Mouse (Mus musculus): Measurements from ENCODE around the gene Cmip. TPM values are rescaled to one million over a fixed set of nuclear protein-coding genes. Genes with fewer than 3 reads are reported as not detected.

Gene Cmip
- 5.8 and 6.7 TPM in 2 replicates for polyA plus RNA-seq (2015; fragmentation: Nextera tagmentation; extraction: Ambion mirVana)

DNA sequence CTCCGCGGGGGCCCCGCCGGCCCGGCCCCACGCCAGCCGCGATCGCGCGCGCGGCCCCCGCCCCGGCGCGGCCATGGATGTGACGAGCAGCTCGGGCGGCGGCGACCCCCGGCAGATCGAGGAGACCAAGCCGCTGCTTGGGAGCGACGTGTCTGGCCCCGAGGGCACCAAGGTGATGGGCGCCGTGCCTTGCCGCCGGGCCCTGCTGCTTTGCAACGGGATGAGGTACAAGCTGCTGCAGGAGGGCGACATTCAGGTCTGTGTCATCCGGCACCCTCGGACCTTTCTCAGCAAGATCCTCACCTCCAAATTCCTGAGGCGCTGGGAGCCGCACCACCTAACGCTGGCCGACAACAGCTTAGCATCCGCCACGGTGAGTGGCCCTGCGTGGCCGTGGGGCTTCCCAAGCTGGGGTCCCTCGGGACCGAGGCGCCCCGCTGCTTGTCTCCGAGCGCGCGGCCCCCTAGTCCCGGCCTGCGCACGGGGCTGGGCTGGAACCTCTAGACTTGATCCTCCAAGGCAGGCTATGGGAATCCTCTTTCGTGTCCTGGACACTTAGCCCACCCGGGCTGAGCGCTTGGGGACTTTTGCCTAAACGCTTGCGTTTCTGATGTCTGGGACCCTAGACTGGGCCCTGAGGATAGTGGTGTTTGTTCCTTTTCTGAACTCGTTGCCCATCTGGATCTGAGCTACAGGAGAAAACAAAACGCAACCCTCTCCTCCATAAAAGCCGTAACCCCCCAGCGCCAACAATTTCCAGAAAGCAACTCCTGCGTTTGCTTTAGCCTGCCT, at the start of gene Cmip:
Gene Cmip (plus strand): TSS at position 36 of the 792 bp plus-strand sequence.
- Histone ChIP-seq H3K9ac (peak within 1 kb of the TSS; percentile 98), H3K9me3 (replicated peaks) (peaks cover 4% of the 10 kb centered on the region; the same call in 1 of the 2 replicates), H3K4me1 (replicated peaks) (peaks cover 65% of the 10 kb centered on the region), H3K27ac (peak within 1 kb of the TSS; percentile 89), H3K27me3 (no peaks in the 10 kb centered on the region), H3K36me3 (no peaks in the 10 kb centered on the region), H3K4me2 (peak within 1 kb of the TSS; percentile 96), H3K4me3 (replicated peaks) (peak within 1 kb of the TSS; percentile 98)
- ATAC-seq (ENCODE audit: low read depth) (peak; percentile 15; the same call in 1 of the 2 replicates), DNase-seq (no peak)
- WGBS (ENCODE audit: insufficient replicate concordance) = under 1% methylated on average over 59 of the region's 65 CpGs

DNA sequence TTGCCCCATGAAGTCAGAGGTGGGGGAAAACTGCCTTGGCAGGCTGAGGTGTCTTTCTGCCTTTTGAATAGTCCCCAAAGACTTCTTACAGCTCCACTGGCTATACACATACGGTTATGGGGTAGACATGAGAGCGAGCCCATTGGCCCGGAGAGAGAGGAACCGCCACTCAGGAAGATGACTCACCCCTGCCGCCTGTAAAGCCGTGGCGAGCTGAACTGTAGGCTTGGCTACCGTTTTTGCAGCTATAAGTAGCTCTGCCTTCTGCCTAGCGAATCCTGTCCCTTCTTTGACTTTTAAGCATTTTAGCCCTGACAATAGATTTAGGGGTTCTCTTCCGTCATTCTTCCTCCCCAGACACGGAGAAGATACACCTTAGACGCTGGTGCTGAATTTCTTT, 47.7 kb upstream of the Cmip start:
- no peak overlapping the region for H3K9ac ChIP-seq
- no peaks in the 10 kb centered on the region; the same call in 1 of the 2 replicates for H3K4me1 ChIP-seq (replicated peaks)
- H3K4me2 ChIP-seq = no peak overlapping the region
- H3K36me3 ChIP-seq = peaks cover 23% of the 10 kb centered on the region
- ATAC-seq (ENCODE audit: low read depth) (no peak), DNase-seq (no peak)
- no peak overlapping the region for H3K27ac ChIP-seq
- H3K27me3 ChIP-seq = no peaks in the 10 kb centered on the region
- WGBS (ENCODE audit: insufficient replicate concordance) = 56% methylated on average over 12 of the region's 12 CpGs
- H3K9me3 ChIP-seq (replicated peaks) = no peaks in the 10 kb centered on the region
- no peak overlapping the region for H3K4me3 ChIP-seq (replicated peaks)

DNA sequence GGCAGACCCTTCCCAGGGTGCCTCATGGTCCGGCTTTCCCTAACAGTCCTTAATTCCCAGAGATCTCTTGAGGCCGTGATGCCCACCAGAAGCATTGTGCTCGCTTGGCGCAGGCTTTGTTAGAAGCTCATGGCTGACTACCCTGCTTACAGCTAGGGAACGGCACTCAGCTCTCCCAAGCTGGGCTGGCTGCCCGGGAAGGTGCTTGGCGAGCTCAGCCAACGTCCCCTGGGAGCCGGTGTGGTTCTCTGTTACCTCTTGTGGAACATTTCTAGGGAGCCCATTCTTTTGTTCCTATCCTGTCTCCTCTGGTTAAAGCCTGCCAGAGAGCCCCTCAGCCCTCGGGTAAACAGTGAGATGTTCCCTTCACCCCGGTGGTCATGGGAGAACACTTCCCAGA, 44.8 kb upstream of the Cmip start:
- Histone ChIP-seq H3K4me1 (replicated peaks) (no peaks in the 10 kb centered on the region; the same call in 1 of the 2 replicates), H3K9me3 (replicated peaks) (no peaks in the 10 kb centered on the region), H3K9ac (no peak overlapping the region), H3K36me3 (peaks cover 12% of the 10 kb centered on the region; the same call in 1 of the 2 replicates), H3K4me2 (no peak overlapping the region), H3K4me3 (replicated peaks) (no peak overlapping the region), H3K27ac (no peak overlapping the region), H3K27me3 (no peaks in the 10 kb centered on the region)
- no peak for ATAC-seq (ENCODE audit: low read depth)
- WGBS (ENCODE audit: insufficient replicate concordance) = 86% methylated on average over 11 of the region's 11 CpGs
- DNase-seq = no peak

DNA sequence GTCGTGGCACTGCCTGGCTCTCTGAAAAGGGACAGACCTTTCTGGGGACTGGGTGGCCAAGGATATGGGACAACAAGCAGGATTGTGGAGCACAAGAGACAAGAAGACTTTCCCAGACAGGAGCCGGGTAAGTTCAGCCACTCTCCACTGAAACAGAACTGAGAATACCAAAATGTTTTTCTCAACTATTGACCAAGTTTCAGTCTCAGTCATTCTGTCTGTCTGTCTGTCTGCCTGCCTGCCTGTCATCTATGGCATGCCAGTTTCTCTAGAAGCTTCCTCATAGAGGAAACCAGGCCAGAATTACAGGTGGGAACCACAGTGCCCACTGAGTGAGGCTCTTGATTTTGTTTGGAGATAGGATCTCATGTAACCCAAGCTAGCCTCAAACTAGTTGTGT, 39.1 kb upstream of the Cmip start:
- H3K9ac ChIP-seq = no peak overlapping the region
- no peaks in the 10 kb centered on the region for H3K36me3 ChIP-seq
- H3K4me3 ChIP-seq (replicated peaks) = no peak overlapping the region
- no peaks in the 10 kb centered on the region for H3K27me3 ChIP-seq
- DNase-seq (no peak), ATAC-seq (ENCODE audit: low read depth) (no peak)
- peaks cover 4% of the 10 kb centered on the region for H3K4me1 ChIP-seq (replicated peaks)
- H3K9me3 ChIP-seq (replicated peaks) = no peaks in the 10 kb centered on the region
- H3K4me2 ChIP-seq = no peak overlapping the region
- H3K27ac ChIP-seq = no peak overlapping the region
- 74% methylated on average over 2 of the region's 2 CpGs for WGBS (ENCODE audit: insufficient replicate concordance)

DNA sequence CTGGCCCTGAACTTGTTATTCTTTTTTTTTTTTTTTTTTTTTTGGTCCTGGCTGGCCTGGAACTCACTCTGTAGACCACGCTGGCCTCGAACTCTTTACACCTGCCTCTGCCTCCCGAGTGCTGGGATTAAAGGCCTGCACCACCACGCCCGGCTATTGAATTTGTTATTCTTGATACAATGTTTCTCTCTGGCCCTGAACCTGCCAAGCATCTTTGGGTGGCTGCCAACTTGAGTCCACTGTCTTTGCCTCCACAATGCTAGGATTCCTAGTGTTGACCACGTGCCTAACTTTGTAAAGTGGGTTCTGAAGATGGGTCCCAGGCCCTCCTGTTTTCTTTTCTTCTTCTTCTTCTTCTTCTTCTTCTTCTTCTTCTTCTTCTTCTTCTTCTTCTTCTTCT, 34.5 kb upstream of the Cmip start:
- Histone ChIP-seq H3K36me3 (no peaks in the 10 kb centered on the region), H3K4me2 (no peak overlapping the region), H3K4me3 (replicated peaks) (no peak overlapping the region), H3K9ac (no peak overlapping the region), H3K27ac (no peak overlapping the region), H3K9me3 (replicated peaks) (no peaks in the 10 kb centered on the region), H3K27me3 (no peaks in the 10 kb centered on the region), H3K4me1 (replicated peaks) (peaks cover 12% of the 10 kb centered on the region)
- 66% methylated on average over 6 of the region's 6 CpGs for WGBS (ENCODE audit: insufficient replicate concordance)
- DNase-seq = no peak
- no peak for ATAC-seq (ENCODE audit: low read depth)

DNA sequence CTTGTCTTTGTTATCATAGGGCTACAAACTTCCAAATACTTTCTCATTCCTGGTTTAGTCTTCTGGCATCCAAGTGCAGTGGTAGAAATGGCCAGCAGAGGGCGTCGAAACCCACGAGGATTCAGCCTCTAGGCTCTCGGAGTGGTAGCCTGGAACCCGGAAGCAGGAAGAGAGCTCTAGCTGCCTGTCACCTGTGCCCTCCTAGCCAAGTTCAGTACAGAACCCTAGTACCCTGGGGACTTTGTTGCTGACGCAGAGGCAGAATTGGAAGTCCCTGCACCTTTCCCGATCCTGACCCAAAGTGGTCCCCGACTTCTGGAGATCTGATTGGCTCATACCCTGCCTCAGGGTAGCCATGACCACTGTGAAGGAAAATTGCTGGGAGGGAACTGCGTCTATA, 32.2 kb upstream of the Cmip start:
- peak; percentile 78 for DNase-seq
- peak; percentile 90 for ATAC-seq (ENCODE audit: low read depth)
- peak overlapping the region; percentile 54 for H3K4me2 ChIP-seq
- 9% methylated on average over 9 of the region's 9 CpGs for WGBS (ENCODE audit: insufficient replicate concordance)
- no peaks in the 10 kb centered on the region for H3K36me3 ChIP-seq
- peak overlapping the region; percentile 54 for H3K9ac ChIP-seq
- peaks cover 10% of the 10 kb centered on the region for H3K4me1 ChIP-seq (replicated peaks)
- no peaks in the 10 kb centered on the region for H3K27me3 ChIP-seq
- H3K9me3 ChIP-seq (replicated peaks) = no peaks in the 10 kb centered on the region
- H3K27ac ChIP-seq = peak overlapping the region; percentile 60
- peak overlapping the region; percentile 45 for H3K4me3 ChIP-seq (replicated peaks)

DNA sequence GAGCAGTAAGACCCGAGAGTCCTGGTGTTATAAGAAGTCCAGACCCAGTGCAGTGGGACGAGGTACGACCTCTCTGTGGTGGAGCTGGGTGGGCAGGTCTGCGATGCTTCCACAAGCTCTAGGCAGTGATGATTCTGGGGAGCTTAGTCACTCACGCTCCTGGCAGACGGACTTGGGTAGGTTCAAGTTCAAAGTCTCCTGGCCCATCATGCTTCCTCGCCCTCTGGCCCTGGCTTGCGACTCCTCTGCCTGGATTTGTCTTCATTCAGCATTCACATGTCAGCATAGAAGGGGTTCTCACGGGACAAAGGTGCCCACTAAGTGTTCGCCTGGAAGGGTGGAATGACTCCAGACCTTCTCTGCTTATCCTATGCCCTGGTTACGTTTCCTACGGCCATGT, 30.6 kb upstream of the Cmip start:
- Histone ChIP-seq H3K9ac (no peak overlapping the region), H3K27ac (no peak overlapping the region), H3K27me3 (no peaks in the 10 kb centered on the region), H3K36me3 (no peaks in the 10 kb centered on the region), H3K9me3 (replicated peaks) (no peaks in the 10 kb centered on the region), H3K4me3 (replicated peaks) (no peak overlapping the region), H3K4me1 (replicated peaks) (peaks cover 9% of the 10 kb centered on the region), H3K4me2 (no peak overlapping the region)
- DNase-seq = no peak
- WGBS (ENCODE audit: insufficient replicate concordance) = 78% methylated on average over 12 of the region's 12 CpGs
- ATAC-seq (ENCODE audit: low read depth) = 0 out of 2 replicates have a peak, but pooled peaks have one; percentile 30

DNA sequence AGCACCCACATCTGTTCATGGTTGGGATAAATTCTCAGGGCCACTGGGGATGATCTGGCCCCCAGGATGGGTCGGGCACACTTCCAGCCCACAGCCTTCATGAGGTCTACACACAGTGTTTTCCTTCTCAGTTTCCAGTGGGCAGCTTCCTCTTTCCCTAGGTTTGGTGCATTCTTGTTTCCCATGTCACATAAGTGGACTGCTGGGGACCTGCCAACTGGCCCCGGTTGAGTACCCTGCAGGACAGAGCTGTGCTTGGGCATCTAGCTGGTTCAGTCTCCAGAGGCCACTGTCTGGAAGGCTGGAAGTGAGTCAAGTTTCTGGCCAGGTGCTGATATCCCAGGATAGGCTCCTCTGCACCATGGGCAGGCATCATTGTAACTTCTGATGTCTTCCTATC, 29.5 kb upstream of the Cmip start:
- Histone ChIP-seq H3K36me3 (no peaks in the 10 kb centered on the region), H3K4me3 (replicated peaks) (no peak overlapping the region), H3K4me2 (no peak overlapping the region), H3K27ac (no peak overlapping the region), H3K9ac (no peak overlapping the region), H3K27me3 (no peaks in the 10 kb centered on the region), H3K4me1 (replicated peaks) (peaks cover 9% of the 10 kb centered on the region), H3K9me3 (replicated peaks) (no peaks in the 10 kb centered on the region)
- ATAC-seq (ENCODE audit: low read depth) (no peak), DNase-seq (no peak)
- WGBS (ENCODE audit: insufficient replicate concordance) = 57% methylated on average over 2 of the region's 2 CpGs

DNA sequence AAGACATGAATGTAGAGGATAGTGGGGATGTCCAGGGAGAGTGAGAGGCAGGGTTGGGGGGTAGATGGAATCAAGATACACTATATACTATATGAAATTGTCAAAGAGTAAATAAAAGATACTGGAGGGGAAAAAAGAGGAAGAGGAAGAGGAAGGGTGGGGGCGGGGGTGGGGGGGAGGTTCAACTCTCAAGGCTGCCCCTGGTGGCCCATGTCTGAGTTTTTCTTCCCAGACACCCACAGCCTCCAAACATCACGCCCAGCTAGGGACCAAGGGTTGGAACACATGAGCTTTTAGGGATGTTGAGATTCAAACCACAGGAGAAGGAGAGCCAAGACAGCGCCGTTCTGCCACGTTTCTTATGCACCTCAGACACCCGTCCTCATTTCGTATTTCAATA, 23.7 kb upstream of the Cmip start:
- no peaks in the 10 kb centered on the region for H3K27me3 ChIP-seq
- no peak for DNase-seq
- WGBS (ENCODE audit: insufficient replicate concordance) = 65% methylated on average over 7 of the region's 7 CpGs
- no peak overlapping the region for H3K9ac ChIP-seq
- no peaks in the 10 kb centered on the region for H3K9me3 ChIP-seq (replicated peaks)
- H3K4me3 ChIP-seq (replicated peaks) = no peak overlapping the region
- no peaks in the 10 kb centered on the region for H3K36me3 ChIP-seq
- ATAC-seq (ENCODE audit: low read depth) = no peak
- H3K4me2 ChIP-seq = no peak overlapping the region
- H3K4me1 ChIP-seq (replicated peaks) = no peaks in the 10 kb centered on the region
- H3K27ac ChIP-seq = no peak overlapping the region

DNA sequence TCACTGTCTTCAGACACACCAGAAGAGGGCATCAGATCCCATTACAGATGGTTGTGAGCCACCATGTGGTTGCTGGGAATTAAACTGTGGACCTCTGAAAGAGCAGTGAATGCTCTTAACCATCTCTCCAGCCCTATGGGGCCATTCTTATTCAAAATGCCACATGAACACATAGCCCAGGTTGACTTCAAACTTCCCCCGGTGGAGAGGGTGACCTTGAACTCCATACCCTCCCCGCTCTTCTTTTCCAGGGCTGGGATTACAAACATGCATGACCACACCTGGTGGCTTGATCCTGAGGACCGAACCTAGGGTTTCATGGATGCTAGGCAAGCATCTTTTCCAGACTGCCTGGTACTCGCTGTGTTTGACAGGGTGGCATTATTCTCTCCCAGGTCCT, 20.3 kb upstream of the Cmip start:
- Histone ChIP-seq H3K4me1 (replicated peaks) (no peaks in the 10 kb centered on the region), H3K4me2 (no peak overlapping the region), H3K27me3 (no peaks in the 10 kb centered on the region), H3K36me3 (no peaks in the 10 kb centered on the region), H3K4me3 (replicated peaks) (no peak overlapping the region), H3K27ac (no peak overlapping the region), H3K9me3 (replicated peaks) (no peaks in the 10 kb centered on the region), H3K9ac (no peak overlapping the region)
- ATAC-seq (ENCODE audit: low read depth) = no peak
- 73% methylated on average over 4 of the region's 4 CpGs for WGBS (ENCODE audit: insufficient replicate concordance)
- DNase-seq = no peak

DNA sequence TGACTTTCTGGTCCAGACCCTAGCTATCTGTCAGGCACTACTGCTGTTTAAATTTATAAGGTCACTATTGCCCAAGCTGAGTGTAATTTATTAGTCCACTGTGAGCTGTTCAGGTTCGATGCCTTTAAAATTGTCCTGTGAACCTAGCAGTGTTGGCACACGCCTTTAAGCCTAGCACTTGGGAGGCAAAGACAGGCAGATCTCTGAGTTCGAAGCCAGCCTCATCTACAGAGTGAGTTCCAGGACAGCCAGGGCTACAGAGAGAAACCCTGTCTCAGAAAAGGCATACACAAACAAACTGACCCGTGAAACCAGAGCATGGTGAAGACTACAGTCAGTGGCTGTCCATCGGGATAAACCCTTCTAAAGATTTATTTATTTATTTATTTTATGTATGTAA, 16.5 kb upstream of the Cmip start:
- no peak for ATAC-seq (ENCODE audit: low read depth)
- Histone ChIP-seq H3K4me1 (replicated peaks) (no peaks in the 10 kb centered on the region), H3K36me3 (no peaks in the 10 kb centered on the region), H3K4me2 (no peak overlapping the region), H3K9ac (no peak overlapping the region), H3K4me3 (replicated peaks) (no peak overlapping the region), H3K9me3 (replicated peaks) (no peaks in the 10 kb centered on the region), H3K27me3 (no peaks in the 10 kb centered on the region), H3K27ac (no peak overlapping the region)
- WGBS (ENCODE audit: insufficient replicate concordance) = 64% methylated on average over 5 of the region's 5 CpGs
- no peak for DNase-seq
